Mouse (Mus musculus) midbrain, embryonic 16.5 days (tissue): Measurements from ENCODE around the gene Cntn1. TPM values are rescaled to one million over a fixed set of nuclear protein-coding genes. Genes with fewer than 3 reads are reported as not detected.

ENCODE experiments used
- ATAC-seq: fragments of 200-750 bp; cut with Nextera tagmentation; 2 replicates; pipeline ENCODE4 v1.8.0; 2017; ENCODE audit warnings: moderate TSS enrichment
- H3K27ac ChIP-seq: fragments of 300-500 bp; sonication (generic); 2 replicates; pipeline ENCODE4 v1.5.1; 2014; ENCODE audit warnings: mild to moderate bottlenecking, low read length, mixed read lengths
- H3K27me3 ChIP-seq: fragments of 300-500 bp; sonication (generic); 2 replicates; pipeline ENCODE4 v1.6.1; 2014; ENCODE audit warnings: low read depth, low read length, mixed read lengths; ENCODE audit not compliant: control insufficient read depth, insufficient read depth
- H3K36me3 ChIP-seq: fragments of 300-500 bp; sonication (generic); 2 replicates; pipeline ENCODE4 v1.6.1; 2014; ENCODE audit warnings: mild to moderate bottlenecking, low read length, moderate library complexity, mixed read lengths; ENCODE audit not compliant: control insufficient read depth, insufficient read depth
- H3K4me1 ChIP-seq: fragments of 300-500 bp; sonication (generic); 2 replicates; pipeline ENCODE4 v1.6.1; 2014; ENCODE audit warnings: mild to moderate bottlenecking, low read length, mixed read lengths; ENCODE audit not compliant: control insufficient read depth, insufficient read depth
- H3K4me2 ChIP-seq: fragments of 300-500 bp; sonication (generic); 2 replicates; pipeline ENCODE4 v1.6.1; 2014; ENCODE audit warnings: mild to moderate bottlenecking, low read length, mixed read lengths
- H3K4me3 ChIP-seq: fragments of 300-500 bp; sonication (generic); 2 replicates; pipeline ENCODE4 v1.5.1; 2014; ENCODE audit warnings: low read depth, mild to moderate bottlenecking, low read length, moderate library complexity, mixed read lengths
- H3K9ac ChIP-seq: fragments of 300-500 bp; sonication (generic); 2 replicates; pipeline ENCODE4 v1.6.1; 2014; ENCODE audit warnings: low read depth, low read length, mixed read lengths
- H3K9me3 ChIP-seq: fragments of 300-500 bp; sonication (generic); replicated peaks from 2 replicates; pipeline ENCODE4 v1.6.1; 2014; ENCODE audit warnings: mild to moderate bottlenecking, low read length, mixed read lengths; ENCODE audit not compliant: control insufficient read depth, poor library complexity, severe bottlenecking
- WGBS: fragments of 180-500 bp; shearing (Covaris S2); extraction: QIAGEN DNeasy Blood & Tissue Kit; methylation state at CpG from one replicate; pipeline ENCODE4 v1.1.7; 2014; 5-methylcytosine and 5-hydroxymethylcytosine counted together
- polyA plus RNA-seq: library from polyadenylated mRNA; unstranded; fragments of >200 nt; fragmentation: Nextera tagmentation; extraction: Ambion mirVana; gene quantifications from 2 replicates; pipeline ENCODE4 v1.2.1, GENCODE M21; 2015

The Cntn1 gene
- polyA plus RNA-seq, 1 experiment from 2014 or later: 88.4 TPM

GRCm38 (mm10) chr15:92271801-92272365, 220.9 kb downstream of the Cntn1 start:
- H3K36me3 ChIP-seq: no peaks in the 10 kb centered on the region
- no peak overlapping the region for H3K4me2 ChIP-seq
- H3K27me3 ChIP-seq: no peaks in the 10 kb centered on the region; the same call in 1 of the 2 replicates
- no peak for ATAC-seq
- H3K9me3 ChIP-seq: no peaks in the 10 kb centered on the region
- WGBS: 81% methylated on average over 6 of the region's 6 CpGs
- H3K4me3 ChIP-seq: no peak overlapping the region
- H3K9ac ChIP-seq: no peak overlapping the region
- H3K4me1 ChIP-seq: no peaks in the 10 kb centered on the region
- H3K27ac ChIP-seq: no peak overlapping the region

GRCm38 (mm10) chr15:92276826-92277225, 225.9 kb downstream of the Cntn1 start:
- Histone ChIP-seq H3K36me3 (no peaks in the 10 kb centered on the region; the same call in 1 of the 2 replicates), H3K9ac (no peak overlapping the region), H3K4me3 (no peak overlapping the region), H3K27ac (no peak overlapping the region), H3K4me1 (no peaks in the 10 kb centered on the region), H3K4me2 (no peak overlapping the region), H3K9me3 (no peaks in the 10 kb centered on the region), H3K27me3 (no peaks in the 10 kb centered on the region)
- WGBS: 84% methylated on average over 4 of the region's 4 CpGs
- no peak for ATAC-seq

- H3K27ac ChIP-seq: no peak overlapping the region
- H3K36me3 ChIP-seq: no peaks in the 10 kb centered on the region; the same call in 1 of the 2 replicates
- H3K4me1 ChIP-seq: no peaks in the 10 kb centered on the region
- 89% methylated on average over 4 of the region's 4 CpGs for WGBS
- no peak overlapping the region for H3K9ac ChIP-seq
- no peak overlapping the region for H3K4me2 ChIP-seq
- no peak for ATAC-seq
- no peak overlapping the region for H3K4me3 ChIP-seq
- no peaks in the 10 kb centered on the region for H3K27me3 ChIP-seq
- no peaks in the 10 kb centered on the region for H3K9me3 ChIP-seq
Measured at GRCm38 (mm10) chr15:92277984-92278383, 227.0 kb downstream of the Cntn1 start.

GRCm38 (mm10) chr15:92280966-92281365, 230.0 kb downstream of the Cntn1 start:
- no peak for ATAC-seq
- Histone ChIP-seq H3K36me3 (no peaks in the 10 kb centered on the region; the same call in 1 of the 2 replicates), H3K4me2 (no peak overlapping the region), H3K27me3 (no peaks in the 10 kb centered on the region), H3K9ac (no peak overlapping the region), H3K27ac (no peak overlapping the region), H3K4me3 (no peak overlapping the region), H3K9me3 (no peaks in the 10 kb centered on the region), H3K4me1 (no peaks in the 10 kb centered on the region)
- whole genome bisulfite sequencing: 82% methylated on average over 6 of the region's 6 CpGs

GRCm38 (mm10) chr15:92287616-92288015, 236.7 kb downstream of the Cntn1 start:
- Histone ChIP-seq H3K27ac (no peak overlapping the region), H3K4me2 (no peak overlapping the region), H3K4me1 (no peaks in the 10 kb centered on the region), H3K36me3 (no peaks in the 10 kb centered on the region), H3K27me3 (no peaks in the 10 kb centered on the region), H3K9ac (no peak overlapping the region), H3K4me3 (no peak overlapping the region), H3K9me3 (no peaks in the 10 kb centered on the region)
- WGBS: 85% methylated on average over 4 of the region's 4 CpGs
- ATAC-seq: no peak

GRCm38 (mm10) chr15:92296479-92296878, 245.5 kb downstream of the Cntn1 start:
- no peaks in the 10 kb centered on the region for H3K27me3 ChIP-seq
- H3K9ac ChIP-seq: no peak overlapping the region
- ATAC-seq: no peak
- no peaks in the 10 kb centered on the region for H3K4me1 ChIP-seq
- no peaks in the 10 kb centered on the region for H3K9me3 ChIP-seq
- 95% methylated on average over 3 of the region's 3 CpGs for WGBS
- H3K4me3 ChIP-seq: no peak overlapping the region
- H3K27ac ChIP-seq: no peak overlapping the region
- H3K36me3 ChIP-seq: no peaks in the 10 kb centered on the region
- H3K4me2 ChIP-seq: no peak overlapping the region

- Histone ChIP-seq H3K36me3 (0 out of 2 replicates have a peak, but pooled peaks cover 3% of the 10 kb centered on the region), H3K27me3 (no peaks in the 10 kb centered on the region), H3K4me1 (no peaks in the 10 kb centered on the region), H3K9ac (no peak overlapping the region), H3K4me3 (no peak overlapping the region), H3K4me2 (no peak overlapping the region), H3K9me3 (no peaks in the 10 kb centered on the region), H3K27ac (no peak overlapping the region)
- 87% methylated on average over 6 of the region's 6 CpGs for WGBS
- ATAC-seq: no peak
Measured at GRCm38 (mm10) chr15:92302796-92303195, 251.8 kb downstream of the Cntn1 start.

- 93% methylated on average over 5 of the region's 5 CpGs for WGBS
- H3K9ac ChIP-seq: no peak overlapping the region
- no peaks in the 10 kb centered on the region for H3K4me1 ChIP-seq
- no peak overlapping the region for H3K27ac ChIP-seq
- no peak overlapping the region for H3K4me3 ChIP-seq
- H3K27me3 ChIP-seq: no peaks in the 10 kb centered on the region
- no peaks in the 10 kb centered on the region for H3K9me3 ChIP-seq
- 0 out of 2 replicates have a peak, but pooled peaks cover 3% of the 10 kb centered on the region for H3K36me3 ChIP-seq
- H3K4me2 ChIP-seq: no peak overlapping the region
- no peak for ATAC-seq
Measured at GRCm38 (mm10) chr15:92304221-92304620, 253.3 kb downstream of the Cntn1 start.

GRCm38 (mm10) chr15:92321959-92322358, 271.0 kb downstream of the Cntn1 start:
- Histone ChIP-seq H3K4me3 (no peak overlapping the region), H3K9ac (no peak overlapping the region)
- 95% methylated on average over 6 of the region's 6 CpGs for WGBS

More at GRCm38 (mm10) chr15:92321959-92322358, 271.0 kb downstream of the Cntn1 start:
- no peak for ATAC-seq
- 0 out of 2 replicates have a peak, but pooled peaks cover 8% of the 10 kb centered on the region for H3K36me3 ChIP-seq
- no peaks in the 10 kb centered on the region for H3K27me3 ChIP-seq
- H3K27ac ChIP-seq: no peak overlapping the region
- H3K9me3 ChIP-seq: no peaks in the 10 kb centered on the region
- H3K4me2 ChIP-seq: no peak overlapping the region
- H3K4me1 ChIP-seq: no peaks in the 10 kb centered on the region
